Mouse (Mus musculus) erythroid progenitor cell, adult 5-6 weeks (primary cell): ENCODE results near the gene Nmrk1. TPM values are rescaled to one million over a fixed set of nuclear protein-coding genes. Genes with fewer than 3 reads are reported as not detected.

Source experiments
- ATAC-seq: replicated peaks from 2 replicates; pipeline ENCODE4 v1.8.0; 2016; ENCODE audit warnings: moderate number of reproducible peaks, mild to moderate bottlenecking, moderate TSS enrichment, inconsistent platforms; ENCODE audit not compliant: poor library complexity, low FRiP score, severe bottlenecking
- total RNA-seq, 2 experiments: library from RNA; stranded (forward) in 1 of 2; stranded (reverse) in 1 of 2; fragments of 150-400 nt in 1 of 2; fragments of 186-747, 209-891 nt in 1 of 2; gene quantifications; 2 replicates each; pipeline versions ENCODE4 v1.2.3 to v1.2.4; 2015 to 2017; ENCODE audit warnings: low replicate concordance in 2 of 2

The Nmrk1 gene
- total RNA-seq, 2 experiments from 2014 or later, result not detected

- ATAC-seq, result no peak
Observed at GRCm38 (mm10) chr19:18648558-18648945, 16.8 kb downstream of the Nmrk1 start.

- no peak; the same call in 1 of the 2 replicates for ATAC-seq
Observed at GRCm38 (mm10) chr19:18649955-18650354, 18.2 kb downstream of the Nmrk1 start.

GRCm38 (mm10) chr19:18650473-18650872 is 18.7 kb downstream of the Nmrk1 start:
- no peak for ATAC-seq

GRCm38 (mm10) chr19:18652592-18652991 is 20.8 kb downstream of the Nmrk1 start:
- no peak for ATAC-seq

- no peak for ATAC-seq
Observed at GRCm38 (mm10) chr19:18653058-18653457, 21.3 kb downstream of the Nmrk1 start.

GRCm38 (mm10) chr19:18654330-18654729 is 22.6 kb downstream of the Nmrk1 start:
- ATAC-seq, result no peak

- ATAC-seq, result no peak
Observed at GRCm38 (mm10) chr19:18654984-18655383, 23.2 kb downstream of the Nmrk1 start.

GRCm38 (mm10) chr19:18655999-18656398 is 24.2 kb downstream of the Nmrk1 start:
- ATAC-seq, result no peak

- ATAC-seq, result no peak
Observed at GRCm38 (mm10) chr19:18658473-18658872, 26.7 kb downstream of the Nmrk1 start.

- no peak for ATAC-seq
Observed at GRCm38 (mm10) chr19:18659349-18659748, 27.6 kb downstream of the Nmrk1 start.

- ATAC-seq, result no peak
Observed at GRCm38 (mm10) chr19:18660466-18660865, 28.7 kb downstream of the Nmrk1 start.

- peak; percentile 78 for ATAC-seq
Observed at GRCm38 (mm10) chr19:18661683-18662082, 29.9 kb downstream of the Nmrk1 start.

- no peak for ATAC-seq
Observed at GRCm38 (mm10) chr19:18663904-18664303, 32.2 kb downstream of the Nmrk1 start.

GRCm38 (mm10) chr19:18666966-18667365 is 35.2 kb downstream of the Nmrk1 start:
- no peak for ATAC-seq

GRCm38 (mm10) chr19:18669551-18669950 is 37.8 kb downstream of the Nmrk1 start:
- no peak for ATAC-seq

- peak; percentile 95 for ATAC-seq
Observed at GRCm38 (mm10) chr19:18670608-18671007, 38.9 kb downstream of the Nmrk1 start, which contains the start of gene Carnmt1. TSS of gene Carnmt1 (plus strand) at chr19:18670764.

- ATAC-seq, result peak; percentile 52
Observed at GRCm38 (mm10) chr19:18671056-18671741, 39.4 kb downstream of the Nmrk1 start.

- no peak for ATAC-seq
Observed at GRCm38 (mm10) chr19:18672498-18672897, 40.7 kb downstream of the Nmrk1 start.

- ATAC-seq, result no peak
Observed at GRCm38 (mm10) chr19:18673116-18673515, 41.4 kb downstream of the Nmrk1 start.

- peak; percentile 98 for ATAC-seq
Observed at GRCm38 (mm10) chr19:18682142-18682541, 50.4 kb downstream of the Nmrk1 start.

GRCm38 (mm10) chr19:18687556-18687955 is 55.8 kb downstream of the Nmrk1 start:
- peak; percentile 71 for ATAC-seq

GRCm38 (mm10) chr19:18692176-18692575 is 60.4 kb downstream of the Nmrk1 start:
- ATAC-seq, result peak; percentile 86
